Mouse (Mus musculus) midbrain, embryonic 13.5 days (tissue): Measurements from ENCODE around the gene Srsf4. TPM values are rescaled to one million over a fixed set of nuclear protein-coding genes. Genes with fewer than 3 reads are reported as not detected.

ENCODE experiments used
- ATAC-seq: fragments of 200-750 bp; cut with Nextera tagmentation; 2 replicates; pipeline ENCODE4 v1.8.0; 2017; ENCODE audit warnings: mild to moderate bottlenecking, moderate TSS enrichment, moderate library complexity
- H3K27ac ChIP-seq: fragments of 300-500 bp; sonication (generic); 2 replicates; pipeline ENCODE4 v1.5.1; 2015; ENCODE audit warnings: inconsistent platforms, mild to moderate bottlenecking, moderate library complexity
- H3K27me3 ChIP-seq: fragments of 300-500 bp; sonication (generic); 2 replicates; pipeline ENCODE4 v1.6.1; 2015; ENCODE audit warnings: mild to moderate bottlenecking, inconsistent platforms
- H3K36me3 ChIP-seq: fragments of 300-500 bp; sonication (generic); 2 replicates; pipeline ENCODE4 v1.6.1; 2015; ENCODE audit warnings: mild to moderate bottlenecking, inconsistent platforms
- H3K4me1 ChIP-seq: fragments of 300-500 bp; sonication (generic); replicated peaks from 2 replicates; pipeline ENCODE4 v1.6.1; 2015; ENCODE audit warnings: inconsistent platforms
- H3K4me2 ChIP-seq: fragments of 300-500 bp; sonication (generic); replicated peaks from 2 replicates; pipeline ENCODE4 v1.6.1; 2015; ENCODE audit warnings: moderate library complexity, mild to moderate bottlenecking, inconsistent platforms
- H3K4me3 ChIP-seq: fragments of 300-500 bp; sonication (generic); replicated peaks from 2 replicates; pipeline ENCODE4 v1.5.1; 2015; ENCODE audit warnings: mild to moderate bottlenecking, inconsistent platforms
- H3K9ac ChIP-seq: fragments of 300-500 bp; sonication (generic); replicated peaks from 2 replicates; pipeline ENCODE4 v1.6.1; 2015; ENCODE audit warnings: mild to moderate bottlenecking, inconsistent platforms
- H3K9me3 ChIP-seq: fragments of 300-500 bp; sonication (generic); 2 replicates; pipeline ENCODE4 v1.6.1; 2016; ENCODE audit warnings: mild to moderate bottlenecking, inconsistent platforms
- WGBS: fragments of 180-500 bp; shearing (Covaris S2); methylation state at CpG from one replicate; pipeline ENCODE4 v1.1.7; 2015; 5-methylcytosine and 5-hydroxymethylcytosine counted together
- polyA plus RNA-seq: library from polyadenylated mRNA; unstranded; fragments of >200 nt; fragmentation: Nextera tagmentation; extraction: Ambion mirVana; gene quantifications from 2 replicates; pipeline ENCODE4 v1.2.1, GENCODE M21; 2015

Gene Srsf4
- polyA plus RNA-seq, 1 experiment from 2014 or later, result 140 TPM

DNA sequence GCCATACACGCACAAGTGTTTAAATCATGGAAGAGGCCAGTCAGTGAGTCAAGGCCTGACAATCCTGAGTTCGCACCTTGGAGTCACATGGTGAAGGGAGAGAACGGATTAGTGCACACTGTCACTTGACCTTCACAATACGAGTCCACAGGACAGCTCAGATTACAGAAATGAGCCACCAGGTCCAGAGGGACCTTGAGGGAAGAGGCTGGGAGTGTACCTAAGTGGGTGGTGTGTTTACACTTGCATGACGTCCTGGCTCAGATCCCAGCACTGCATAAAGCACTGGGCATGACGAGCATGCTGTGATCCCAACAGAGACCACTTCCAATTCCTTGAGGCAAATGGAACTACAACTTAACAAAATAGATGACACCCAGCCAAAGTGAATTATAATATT is 33.0 kb downstream of the Srsf4 start:
- H3K27ac ChIP-seq, result no peak overlapping the region
- no peak for ATAC-seq
- no peak overlapping the region for H3K9ac ChIP-seq
- peaks cover 18% of the 10 kb centered on the region for H3K4me1 ChIP-seq
- no peak overlapping the region for H3K4me2 ChIP-seq
- H3K27me3 ChIP-seq, result no peaks in the 10 kb centered on the region
- 76% methylated on average over 6 of the region's 6 CpGs for WGBS
- peaks cover 30% of the 10 kb centered on the region for H3K36me3 ChIP-seq
- H3K9me3 ChIP-seq, result no peaks in the 10 kb centered on the region
- H3K4me3 ChIP-seq, result no peak overlapping the region

GRCm38 (mm10) chr4:131907912-131908311 is 34.5 kb downstream of the Srsf4 start:
- H3K36me3 ChIP-seq, result peaks cover 17% of the 10 kb centered on the region
- no peak overlapping the region for H3K9ac ChIP-seq
- peaks cover 13% of the 10 kb centered on the region for H3K27me3 ChIP-seq
- H3K27ac ChIP-seq, result no peak overlapping the region
- no peak for ATAC-seq
- no peaks in the 10 kb centered on the region for H3K9me3 ChIP-seq
- no peak overlapping the region for H3K4me2 ChIP-seq
- H3K4me1 ChIP-seq, result peaks cover 18% of the 10 kb centered on the region
- no peak overlapping the region for H3K4me3 ChIP-seq
- WGBS, result 93% methylated on average over 3 of the region's 3 CpGs

DNA sequence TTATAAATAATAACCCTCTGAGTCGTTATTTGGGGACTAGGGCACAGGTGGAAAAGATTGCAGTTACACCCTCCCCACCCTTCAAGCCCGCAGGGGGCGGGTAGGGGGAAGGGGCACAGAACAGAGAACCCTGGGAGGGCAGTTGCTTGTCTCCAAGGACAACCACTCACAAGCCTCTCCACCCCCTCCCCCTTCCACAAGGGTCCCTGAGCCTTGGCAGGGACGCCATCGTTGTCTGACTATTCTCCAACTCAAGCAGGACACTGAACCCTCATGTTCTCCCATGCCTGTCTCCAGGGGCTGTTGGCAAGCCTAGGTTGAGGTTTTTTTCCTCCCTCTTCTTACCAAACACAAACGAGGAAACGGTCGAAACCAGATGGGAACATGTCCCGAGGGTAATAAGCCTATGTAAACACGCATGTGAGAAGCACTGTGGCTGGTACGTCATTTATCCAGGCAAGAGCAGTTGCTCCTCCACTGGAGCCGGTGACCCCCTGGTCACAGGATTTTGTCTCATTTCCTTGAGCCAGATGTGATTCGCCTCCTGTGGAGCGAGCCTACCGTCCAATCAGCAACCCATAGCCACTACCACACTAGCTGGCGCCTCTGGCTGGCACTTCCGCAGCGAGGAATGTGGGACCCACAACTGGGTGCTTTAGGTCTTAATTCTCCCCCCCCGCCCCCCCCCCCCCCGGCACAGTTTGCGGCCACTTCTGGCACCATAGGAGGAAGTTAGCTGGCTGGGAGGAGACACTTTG is 37.0 kb downstream of the Srsf4 start:
- peaks cover 4% of the 10 kb centered on the region; the same call in 1 of the 2 replicates for H3K36me3 ChIP-seq
- ATAC-seq, result peak; percentile 18; the same call in 1 of the 2 replicates
- H3K9me3 ChIP-seq, result no peaks in the 10 kb centered on the region
- peak overlapping the region; percentile 32 for H3K4me2 ChIP-seq
- H3K27me3 ChIP-seq, result peaks cover 37% of the 10 kb centered on the region
- H3K9ac ChIP-seq, result no peak overlapping the region
- no peak overlapping the region for H3K4me3 ChIP-seq
- 0 out of 2 replicates have a peak overlapping the region, but pooled peaks have one; percentile 1 for H3K27ac ChIP-seq
- 19% methylated on average over 18 of the region's 21 CpGs for WGBS
- H3K4me1 ChIP-seq, result peaks cover 32% of the 10 kb centered on the region

DNA sequence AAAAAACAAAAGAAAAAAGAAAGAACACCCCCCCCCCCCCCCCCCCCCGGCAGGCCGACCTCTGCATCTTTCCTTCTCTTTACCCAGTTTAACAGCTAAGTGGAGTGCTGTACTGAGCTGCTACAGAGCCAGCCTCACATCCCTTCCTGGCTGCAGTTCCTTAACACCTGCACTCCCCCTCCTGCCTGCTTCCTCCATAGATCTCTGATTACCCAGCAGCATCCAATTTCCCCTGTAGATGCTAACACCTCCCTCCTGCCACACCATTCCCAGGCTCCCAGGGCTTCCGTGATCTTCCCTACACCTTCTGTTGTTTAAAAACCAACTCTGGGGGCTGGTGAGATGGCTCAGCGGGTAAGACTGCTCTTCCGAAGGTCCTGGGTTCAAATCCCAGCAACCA is 38.1 kb downstream of the Srsf4 start:
- Histone ChIP-seq H3K4me2 (no peak overlapping the region), H3K9me3 (no peaks in the 10 kb centered on the region), H3K27ac (no peak overlapping the region), H3K4me3 (no peak overlapping the region), H3K9ac (no peak overlapping the region), H3K27me3 (peaks cover 48% of the 10 kb centered on the region), H3K4me1 (peaks cover 42% of the 10 kb centered on the region), H3K36me3 (no peaks in the 10 kb centered on the region)
- WGBS, result 66% methylated on average over 3 of the region's 5 CpGs
- ATAC-seq, result no peak

DNA sequence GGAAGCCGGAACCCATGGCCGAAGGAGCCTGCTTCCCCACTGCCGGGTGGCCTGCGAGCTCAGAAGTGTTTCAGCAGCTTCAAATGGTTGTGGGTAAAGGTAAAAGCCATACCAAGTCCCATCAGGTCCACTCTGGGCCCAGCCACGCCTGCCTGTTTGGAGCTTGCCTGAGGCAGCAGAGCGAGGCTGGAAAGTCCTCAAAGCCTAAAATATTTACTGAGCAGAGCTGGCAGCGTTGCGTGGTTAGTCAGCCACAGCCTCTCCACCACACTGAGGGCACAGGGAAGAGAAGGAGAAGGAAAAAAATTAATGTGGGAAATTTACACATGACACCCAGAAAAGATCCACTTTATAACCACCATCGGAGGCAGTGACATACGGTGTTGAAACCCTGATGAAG is 40.1 kb downstream of the Srsf4 start:
- Histone ChIP-seq H3K4me3 (no peak overlapping the region), H3K36me3 (no peaks in the 10 kb centered on the region), H3K27ac (no peak overlapping the region), H3K4me1 (peaks cover 44% of the 10 kb centered on the region), H3K9ac (no peak overlapping the region), H3K9me3 (no peaks in the 10 kb centered on the region), H3K27me3 (peaks cover 68% of the 10 kb centered on the region), H3K4me2 (no peak overlapping the region)
- no peak for ATAC-seq
- WGBS, result 60% methylated on average over 10 of the region's 10 CpGs

GRCm38 (mm10) chr4:131914046-131914643 is 40.7 kb downstream of the Srsf4 start:
- Histone ChIP-seq H3K27ac (no peak overlapping the region), H3K9ac (no peak overlapping the region), H3K27me3 (peaks cover 74% of the 10 kb centered on the region), H3K36me3 (no peaks in the 10 kb centered on the region), H3K4me3 (no peak overlapping the region), H3K4me2 (no peak overlapping the region), H3K4me1 (peaks cover 50% of the 10 kb centered on the region), H3K9me3 (no peaks in the 10 kb centered on the region)
- ATAC-seq, result no peak
- WGBS, result 7% methylated on average over 9 of the region's 9 CpGs

DNA sequence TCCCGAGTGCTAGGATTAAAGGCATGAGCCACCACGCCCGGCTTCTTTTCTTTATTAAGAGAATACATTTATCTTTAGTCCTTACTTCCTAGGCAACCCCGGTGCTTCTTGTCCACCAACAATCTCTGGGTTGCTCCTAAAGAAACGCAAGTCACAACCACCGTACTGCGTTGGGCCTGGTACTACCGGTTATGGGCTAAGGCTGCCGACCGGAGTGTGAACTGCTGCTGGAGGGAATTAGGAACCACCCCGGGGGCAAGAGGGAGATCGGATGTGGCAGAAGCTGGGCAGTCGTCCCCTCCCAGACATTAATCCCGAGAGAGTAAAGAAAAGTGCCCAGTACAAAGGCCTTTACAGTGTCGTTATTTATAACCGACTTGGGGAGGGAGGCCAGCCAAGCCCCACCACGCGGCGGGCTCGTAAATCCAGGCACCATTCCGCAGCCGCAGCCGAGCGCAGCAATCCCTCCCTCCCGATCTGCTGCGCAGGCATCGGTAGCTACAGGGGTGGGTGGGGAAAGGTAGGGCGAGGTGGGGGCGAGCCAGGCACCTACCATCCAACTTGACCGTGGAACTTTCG is 41.6 kb downstream of the Srsf4 start:
- Histone ChIP-seq H3K27me3 (peaks cover 82% of the 10 kb centered on the region), H3K4me1 (peaks cover 53% of the 10 kb centered on the region), H3K9ac (0 out of 2 replicates have a peak overlapping the region, but pooled peaks have one; percentile 37), H3K9me3 (no peaks in the 10 kb centered on the region), H3K27ac (no peak overlapping the region), H3K4me2 (peak overlapping the region; percentile 56), H3K4me3 (peak overlapping the region; percentile 29), H3K36me3 (no peaks in the 10 kb centered on the region)
- ATAC-seq, result no peak
- 1% methylated on average over 31 of the region's 31 CpGs for WGBS

- Histone ChIP-seq H3K9ac (0 out of 2 replicates have a peak overlapping the region, but pooled peaks have one; percentile 37), H3K4me3 (no peak overlapping the region; the same call in 1 of the 2 replicates), H3K4me1 (peaks cover 53% of the 10 kb centered on the region), H3K36me3 (no peaks in the 10 kb centered on the region), H3K9me3 (no peaks in the 10 kb centered on the region), H3K27me3 (peaks cover 91% of the 10 kb centered on the region), H3K4me2 (peak overlapping the region; percentile 56; the same call in 1 of the 2 replicates), H3K27ac (no peak overlapping the region)
- no peak for ATAC-seq
- 22% methylated on average over 13 of the region's 13 CpGs for WGBS
These were observed 42.5 kb downstream of the Srsf4 start for GRCm38 (mm10) chr4:131915821-131916328.

DNA sequence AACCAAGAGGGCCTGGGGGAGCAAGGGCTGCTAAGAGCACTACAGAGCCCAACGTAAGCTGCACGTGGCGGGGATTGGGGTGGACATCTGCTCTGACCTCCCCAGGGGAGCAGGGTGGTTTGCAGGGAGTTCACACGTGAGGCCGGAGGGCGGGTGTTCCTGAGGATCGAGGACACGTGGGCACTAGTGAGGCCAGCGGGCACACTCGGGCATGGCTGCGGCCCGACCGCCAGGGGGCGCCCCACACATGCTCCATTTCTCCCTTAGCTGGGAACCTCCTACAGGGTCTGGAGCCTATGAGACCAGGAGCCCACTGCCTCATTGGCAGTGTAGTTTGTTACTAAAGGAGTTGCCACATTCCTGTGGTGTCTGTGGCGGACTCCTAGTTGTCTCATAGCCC is 43.0 kb downstream of the Srsf4 start:
- no peak overlapping the region for H3K9ac ChIP-seq
- H3K4me1 ChIP-seq, result peaks cover 55% of the 10 kb centered on the region
- H3K27ac ChIP-seq, result no peak overlapping the region
- H3K4me3 ChIP-seq, result no peak overlapping the region
- 5% methylated on average over 15 of the region's 15 CpGs for WGBS
- ATAC-seq, result 0 out of 2 replicates have a peak, but pooled peaks have one; percentile 21
- no peaks in the 10 kb centered on the region for H3K9me3 ChIP-seq
- H3K27me3 ChIP-seq, result peaks cover 97% of the 10 kb centered on the region
- no peaks in the 10 kb centered on the region for H3K36me3 ChIP-seq
- H3K4me2 ChIP-seq, result no peak overlapping the region

- Histone ChIP-seq H3K9me3 (no peaks in the 10 kb centered on the region), H3K4me1 (peaks cover 61% of the 10 kb centered on the region), H3K4me3 (no peak overlapping the region), H3K36me3 (no peaks in the 10 kb centered on the region), H3K9ac (no peak overlapping the region), H3K27me3 (peaks cover 99% of the 10 kb centered on the region), H3K4me2 (no peak overlapping the region), H3K27ac (no peak overlapping the region)
- 85% methylated on average over 10 of the region's 10 CpGs for WGBS
- no peak for ATAC-seq
These were observed 43.7 kb downstream of the Srsf4 start for GRCm38 (mm10) chr4:131917010-131917555.

- Histone ChIP-seq H3K4me2 (no peak overlapping the region), H3K4me1 (peaks cover 67% of the 10 kb centered on the region), H3K27ac (no peak overlapping the region), H3K9me3 (no peaks in the 10 kb centered on the region), H3K27me3 (peaks cover 99% of the 10 kb centered on the region), H3K36me3 (peaks cover 7% of the 10 kb centered on the region; the same call in 1 of the 2 replicates), H3K9ac (no peak overlapping the region), H3K4me3 (no peak overlapping the region)
- ATAC-seq, result no peak
- 59% methylated on average over 7 of the region's 7 CpGs for WGBS
These were observed 44.7 kb downstream of the Srsf4 start for GRCm38 (mm10) chr4:131918026-131918533.
